Mouse (Mus musculus) adrenal gland (tissue): Measurements from ENCODE around the gene Magi1.

Experiments
- intact Hi-C: fragments of 180-260 bp; cut with DNase I; formaldehyde crosslinking; loops from one replicate; pipeline ENCODE4 v1.15.1; 2025

Gene Magi1

DNA sequence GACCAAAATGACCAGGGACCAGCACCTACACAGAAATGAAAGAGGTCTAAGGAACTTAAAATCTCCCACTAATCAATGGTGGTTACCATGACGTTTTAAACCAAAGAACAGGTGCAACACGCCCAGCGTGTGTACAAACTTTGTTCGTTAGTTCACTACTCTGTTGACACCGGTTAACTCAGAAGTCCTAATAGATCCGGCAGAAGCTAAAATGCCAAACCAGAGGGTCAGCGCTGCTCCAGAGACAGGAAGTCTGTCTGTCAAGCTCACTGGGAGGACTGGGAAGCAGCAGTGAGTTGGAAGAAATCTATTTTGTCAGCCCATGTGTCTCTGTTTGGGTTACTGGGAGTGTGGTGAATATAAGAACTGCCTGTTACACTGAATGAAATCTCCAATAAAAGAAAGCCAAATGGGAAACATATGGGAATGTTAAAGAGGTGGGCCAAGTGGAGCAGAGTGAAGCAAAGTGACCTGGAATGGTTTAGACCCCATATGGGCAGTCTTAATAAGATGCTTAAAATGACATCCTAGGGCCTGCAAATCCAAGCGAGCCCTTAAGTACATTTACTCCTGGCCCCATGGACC lies 161.1 kb downstream of the Magi1 start:
- intact Hi-C loops, result no loop called here

DNA sequence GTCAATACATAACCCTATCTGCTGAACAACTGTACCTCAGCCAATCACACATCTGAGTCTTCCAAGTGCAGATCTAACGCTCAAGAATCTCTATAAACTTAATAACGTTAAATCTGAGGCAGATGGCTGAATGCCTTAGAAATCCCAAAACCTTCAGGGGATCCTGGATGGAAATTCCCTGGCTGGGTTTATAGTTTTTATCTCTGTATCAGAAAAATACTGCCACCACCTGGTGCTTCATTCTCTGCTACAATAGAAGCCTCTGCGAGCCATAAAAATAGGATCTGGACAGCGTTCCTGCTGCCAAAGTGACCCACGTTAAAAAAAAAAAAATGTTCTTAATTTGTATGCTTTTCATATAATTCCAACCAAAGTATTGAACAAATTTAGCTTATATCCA lies 162.2 kb downstream of the Magi1 start:
- intact Hi-C loops, result no loop called here

DNA sequence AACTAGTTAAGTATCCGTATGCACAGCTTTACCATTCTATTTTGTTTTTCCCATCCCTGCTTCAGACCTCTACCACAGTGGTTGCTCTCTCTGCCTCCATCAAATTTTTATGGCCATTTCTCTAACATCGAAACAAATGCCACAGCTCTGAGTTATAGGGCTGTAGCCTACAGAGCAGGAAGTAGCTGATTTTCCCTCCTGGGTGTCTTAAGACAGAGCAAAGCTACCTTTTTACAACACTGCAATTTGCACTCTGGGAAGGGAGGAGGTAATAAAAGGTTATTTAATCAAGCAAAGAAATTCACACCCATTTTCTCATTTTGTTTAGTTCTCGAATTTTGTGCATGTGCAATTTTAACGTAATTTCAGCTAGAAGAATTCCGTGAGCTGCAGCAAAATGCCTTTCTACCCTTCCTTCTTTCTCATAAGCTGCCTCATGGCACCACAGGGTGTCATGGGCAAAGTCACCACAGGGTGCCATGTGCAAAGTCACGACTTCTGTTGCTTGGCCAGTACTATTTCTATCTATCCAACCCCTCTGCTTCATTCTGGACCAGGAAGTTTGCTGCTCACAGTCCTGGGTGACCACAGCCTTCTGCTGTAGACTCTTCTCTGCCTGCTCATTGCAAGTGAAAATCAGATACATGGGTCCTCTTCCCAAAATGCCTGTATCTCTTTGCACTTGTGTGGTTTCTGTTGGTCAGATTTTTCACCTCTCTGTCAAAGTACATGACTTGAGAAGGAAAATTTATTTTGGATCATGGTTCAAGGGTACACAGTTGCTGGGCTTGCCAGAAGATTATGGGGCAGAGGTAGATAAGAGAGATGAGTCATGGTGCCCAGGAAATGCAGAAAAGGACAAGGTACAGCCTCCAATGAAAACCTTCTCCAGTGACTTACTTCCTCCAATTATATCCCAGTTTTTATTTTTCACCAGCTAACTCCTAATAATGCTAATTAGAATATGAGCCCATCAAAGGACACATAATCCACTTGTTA lies 167.0 kb downstream of the Magi1 start:
- intact Hi-C loops, result no loop called here

DNA sequence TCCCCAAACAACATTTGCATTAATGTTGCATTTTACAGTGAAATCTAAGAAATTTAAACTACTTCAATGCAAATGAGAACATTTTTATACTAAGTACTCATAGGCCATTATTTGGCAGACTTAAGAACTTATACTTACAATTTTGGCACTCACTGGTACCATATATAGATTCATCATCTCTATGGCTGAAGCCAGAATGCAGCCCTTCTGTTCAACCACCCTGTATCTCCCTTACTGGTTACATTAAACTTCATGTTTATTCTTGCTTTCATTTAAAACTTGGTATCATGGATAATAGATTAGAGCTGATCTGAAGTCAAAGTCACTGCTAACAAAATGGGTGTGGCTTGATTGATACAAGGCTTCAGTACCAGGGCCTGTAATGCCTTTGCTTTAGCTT lies 171.9 kb downstream of the Magi1 start:
- intact Hi-C loops, result no loop called here

DNA sequence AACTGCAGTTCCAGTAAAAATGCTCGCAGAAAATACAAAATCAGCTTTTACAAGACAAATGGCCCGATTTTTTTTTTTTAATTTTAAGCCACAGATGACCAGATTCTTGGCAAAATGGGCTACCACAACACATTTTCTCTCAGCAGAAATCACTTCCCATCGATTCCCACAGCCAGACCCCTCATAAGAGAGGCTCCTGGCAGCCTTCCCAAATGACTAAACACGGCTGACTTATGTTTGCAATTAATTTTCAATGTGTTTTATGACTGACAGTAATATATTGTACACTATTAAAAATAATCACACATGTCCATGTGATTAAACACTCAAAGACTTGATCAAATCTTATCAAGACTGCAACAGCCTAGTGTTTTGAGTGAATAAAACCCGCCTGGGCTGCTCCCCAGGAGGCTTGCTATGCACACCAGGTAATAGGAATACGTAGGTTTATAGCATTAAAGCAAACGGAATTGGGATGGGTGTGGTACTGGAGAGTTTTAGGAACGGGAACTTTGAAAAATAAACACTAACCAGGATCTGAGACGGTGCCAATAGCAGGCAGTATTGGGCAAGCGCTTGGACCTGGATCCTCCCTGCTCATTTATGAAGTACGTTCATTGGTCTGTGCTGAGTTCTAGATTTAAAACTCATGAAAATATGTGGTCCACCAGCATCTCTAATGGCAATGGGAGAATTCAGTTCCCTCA lies 176.2 kb downstream of the Magi1 start:
- intact Hi-C loops, result no loop called here

DNA sequence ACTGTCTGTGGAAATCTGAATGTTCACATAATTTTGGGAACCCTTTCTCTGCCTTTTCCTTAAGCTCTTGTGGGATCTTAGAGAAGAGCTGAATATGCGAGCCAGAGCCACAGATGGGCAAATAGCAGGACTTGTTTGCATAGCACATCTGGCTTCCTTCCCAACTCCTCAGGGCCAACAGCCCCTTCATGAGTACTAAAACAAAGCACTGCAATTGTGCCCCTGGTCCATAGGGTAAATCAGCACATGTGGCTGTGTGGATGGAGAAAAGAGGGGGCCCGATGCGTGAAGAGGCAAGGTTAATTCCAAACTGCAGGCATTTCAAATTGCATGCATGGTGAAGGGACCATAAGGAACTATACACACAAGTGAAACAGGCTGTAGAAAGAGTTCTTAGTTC lies 180.1 kb downstream of the Magi1 start:
- intact Hi-C loops, result no loop called here

DNA sequence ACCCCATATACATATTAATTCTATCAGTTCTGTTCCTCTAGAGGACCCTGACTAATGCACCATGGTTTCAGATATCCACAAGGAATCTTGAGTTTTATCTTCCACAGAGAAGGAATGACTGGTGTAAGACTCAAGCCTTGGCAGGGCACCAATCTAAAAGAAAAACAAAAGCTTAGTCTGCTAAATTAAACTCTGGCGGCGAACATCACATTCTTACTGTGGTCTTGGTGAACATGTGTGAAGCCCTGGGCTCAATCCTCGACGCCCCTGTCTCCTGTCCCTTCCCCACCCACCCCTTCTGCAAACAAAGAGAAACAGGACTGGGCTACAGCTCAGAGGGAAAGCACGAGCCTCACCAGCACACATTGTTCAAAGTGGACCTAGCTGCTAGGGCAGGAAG lies 182.5 kb downstream of the Magi1 start:
- intact Hi-C loops, result no loop called here

DNA sequence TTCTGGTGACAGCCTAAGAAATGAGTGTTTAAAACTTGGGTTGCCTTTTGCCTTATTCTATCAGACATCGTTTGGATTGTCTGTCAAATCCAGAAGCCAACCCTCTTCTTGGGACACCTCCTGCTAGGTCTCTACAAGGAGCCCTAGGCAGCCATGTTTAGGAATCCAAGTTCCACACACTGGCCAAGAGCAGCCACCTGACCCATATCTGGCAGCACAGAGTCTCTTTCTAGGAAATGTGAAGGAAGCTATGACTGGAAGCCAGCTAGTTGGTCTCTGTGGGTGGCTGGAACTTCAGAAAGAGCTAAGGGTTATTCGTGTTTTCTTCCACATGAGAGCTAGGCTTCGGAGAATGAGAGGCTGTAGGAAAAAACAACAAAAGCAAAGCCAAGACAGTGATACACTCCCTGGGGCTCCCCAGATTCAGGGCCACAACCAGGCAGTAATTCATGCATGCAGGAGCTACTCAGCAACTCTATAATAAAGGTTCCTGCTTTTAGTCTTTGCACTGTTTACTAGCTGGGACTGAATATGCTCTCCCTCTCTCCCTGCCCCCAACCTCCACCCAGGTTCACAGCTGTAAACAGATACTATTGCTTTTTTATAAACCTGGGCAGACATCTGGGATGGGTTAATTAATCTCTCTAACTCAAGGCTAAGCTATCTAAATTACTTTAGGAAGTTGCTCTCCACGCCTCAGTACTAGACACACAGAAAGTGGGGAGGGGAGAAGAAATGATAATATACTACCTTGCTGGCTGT lies 188.6 kb downstream of the Magi1 start:
- intact Hi-C loops, result no loop called here

DNA sequence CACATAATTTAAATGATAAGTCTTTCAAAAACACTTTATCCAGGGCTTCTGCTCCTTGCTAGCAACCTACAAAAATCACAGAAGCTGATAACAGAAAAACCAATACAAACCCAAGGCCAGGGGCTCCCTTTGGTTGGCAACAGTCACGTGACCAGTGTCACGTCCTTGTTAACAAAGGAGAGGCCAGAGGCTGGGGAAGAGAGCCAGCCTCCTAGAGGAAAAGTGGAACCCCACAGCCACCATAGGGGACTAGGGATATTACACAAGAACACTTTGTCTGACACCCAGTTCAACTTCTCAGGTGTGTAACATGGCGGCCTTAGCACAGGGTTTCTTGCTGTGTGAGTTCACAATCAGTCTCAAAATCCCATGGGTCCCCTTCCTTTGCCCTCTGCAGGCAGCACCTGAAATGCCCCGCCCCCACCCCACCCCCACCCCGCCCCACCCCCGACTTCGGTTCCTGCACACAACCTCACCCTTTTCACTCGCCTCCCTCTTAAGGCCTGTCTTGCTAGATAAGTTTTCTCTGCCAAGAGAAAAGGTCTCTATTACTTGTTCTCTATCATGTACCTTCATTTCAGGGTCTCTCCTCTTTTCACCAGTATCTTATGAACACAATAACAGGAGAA lies 190.6 kb downstream of the Magi1 start:
- intact Hi-C loops, result no loop called here

DNA sequence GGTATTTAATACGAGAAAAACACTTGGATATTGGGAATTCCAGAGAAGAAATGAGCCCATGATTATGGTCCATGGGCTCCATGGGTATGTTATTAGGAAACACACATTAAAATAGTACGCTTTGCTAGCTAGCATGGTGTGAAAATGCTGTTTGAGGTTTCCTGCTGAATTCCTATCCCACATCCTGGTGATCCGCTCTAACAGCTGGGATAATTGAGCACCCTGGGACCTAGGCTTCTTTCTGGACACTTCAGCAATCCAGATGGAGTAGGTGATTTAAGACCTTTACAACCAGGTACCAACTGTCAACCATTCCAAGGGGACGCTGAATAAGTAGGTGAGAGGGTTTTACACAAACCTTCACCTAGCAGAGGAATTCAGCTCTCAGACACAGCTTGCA lies 191.2 kb downstream of the Magi1 start:
- intact Hi-C loops, result no loop called here

DNA sequence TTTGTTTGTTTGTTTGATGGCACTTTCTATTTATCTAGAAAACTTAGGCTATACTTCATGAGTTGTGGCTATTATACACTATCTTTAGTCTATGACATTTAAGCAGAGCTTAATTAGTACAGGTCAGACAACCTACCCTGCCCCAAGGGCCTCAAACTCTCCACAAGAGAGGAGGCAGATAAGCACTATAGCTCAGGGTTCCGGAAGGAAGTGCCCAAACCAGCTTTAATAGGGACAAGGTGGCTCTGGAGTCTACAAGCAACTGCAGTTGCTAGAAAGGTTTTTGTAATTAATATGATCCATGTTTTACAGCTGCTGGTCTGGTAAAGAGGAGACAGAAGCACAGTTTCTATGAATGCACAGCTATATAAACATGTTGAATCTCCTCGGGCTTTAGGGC lies 196.9 kb downstream of the Magi1 start:
- intact Hi-C loops, result loop anchor here (10.0 kb wide), 1 partner anchor 898 kb away; no protein-coding TSS in a partner anchor

DNA sequence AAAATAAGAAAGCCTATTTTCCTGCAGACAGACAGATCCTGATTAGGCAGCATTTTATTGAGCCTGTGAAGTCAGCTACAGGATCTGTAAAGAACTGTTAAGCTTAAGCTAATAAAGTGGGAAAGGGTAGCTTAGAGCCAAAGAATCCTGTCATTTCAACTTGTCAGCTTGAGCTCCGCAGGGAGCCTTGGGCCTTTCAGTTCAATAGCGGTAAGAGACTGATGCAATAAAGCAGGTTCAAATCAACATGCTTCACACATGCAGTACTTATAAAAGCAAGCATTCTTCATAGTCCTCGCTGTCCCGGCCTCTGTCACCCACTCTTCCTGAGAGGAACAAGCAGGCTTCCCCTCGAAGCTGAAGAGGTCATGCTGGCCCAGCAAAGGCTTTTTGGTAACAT lies 199.0 kb downstream of the Magi1 start:
- intact Hi-C loops, result loop anchor here (5.0 to 10.0 kb wide), 2 partner anchors 198 to 900 kb away; partner anchors contain the start of gene Magi1

DNA sequence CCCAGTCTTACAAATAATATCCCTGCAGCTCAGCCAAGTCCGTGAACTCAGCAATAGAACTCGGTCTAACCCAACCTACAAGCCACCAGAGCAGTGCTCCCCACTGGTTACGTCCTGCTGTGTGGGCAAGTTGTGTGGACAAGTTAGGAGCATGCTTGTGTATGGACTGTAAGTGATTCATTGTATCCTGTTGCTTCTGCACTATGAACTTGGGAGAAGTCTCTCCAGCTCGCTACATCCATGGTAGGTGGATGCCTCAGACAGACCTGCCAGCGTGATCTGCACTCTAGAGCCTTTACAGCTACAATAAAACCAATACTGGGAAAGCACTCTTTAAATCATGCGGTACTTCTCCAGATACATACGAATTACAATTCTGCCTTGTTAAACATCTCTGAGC lies 200.3 kb downstream of the Magi1 start:
- intact Hi-C loops, result loop anchor here (5.0 to 10.0 kb wide), 2 partner anchors 199 to 901 kb away; partner anchors contain the start of gene Magi1

DNA sequence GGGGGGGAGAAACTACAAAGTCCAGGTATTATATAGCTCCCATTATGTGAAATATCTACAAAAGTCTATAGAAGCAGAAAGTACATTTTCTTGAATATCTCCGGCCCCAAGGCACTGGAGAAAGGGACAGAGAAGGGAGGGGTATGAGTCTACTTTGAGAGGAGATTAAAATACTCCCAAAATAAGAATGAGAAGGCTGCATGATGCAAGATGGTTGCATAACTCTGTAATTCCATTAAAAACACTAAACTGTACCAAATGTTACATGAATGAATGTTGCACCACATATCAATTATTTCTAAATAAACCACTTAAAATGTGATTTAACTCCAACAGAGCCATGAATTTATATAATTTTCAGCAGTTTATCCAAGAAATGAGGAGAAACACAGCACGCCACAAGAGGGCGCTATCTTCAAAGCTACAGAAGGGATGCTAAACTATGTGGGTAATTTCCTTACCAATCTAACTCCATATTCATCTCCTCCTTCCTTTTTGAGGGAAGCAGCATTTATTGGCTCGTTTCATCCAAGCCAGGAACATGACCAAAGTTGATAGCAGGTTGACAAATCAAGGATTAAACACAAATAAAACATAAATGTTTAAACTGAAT lies 202.7 kb downstream of the Magi1 start:
- intact Hi-C loops, result loop anchor here (2.0 to 10.0 kb wide), 6 partner anchors 58 to 904 kb away; partner anchors contain the start of gene Magi1

DNA sequence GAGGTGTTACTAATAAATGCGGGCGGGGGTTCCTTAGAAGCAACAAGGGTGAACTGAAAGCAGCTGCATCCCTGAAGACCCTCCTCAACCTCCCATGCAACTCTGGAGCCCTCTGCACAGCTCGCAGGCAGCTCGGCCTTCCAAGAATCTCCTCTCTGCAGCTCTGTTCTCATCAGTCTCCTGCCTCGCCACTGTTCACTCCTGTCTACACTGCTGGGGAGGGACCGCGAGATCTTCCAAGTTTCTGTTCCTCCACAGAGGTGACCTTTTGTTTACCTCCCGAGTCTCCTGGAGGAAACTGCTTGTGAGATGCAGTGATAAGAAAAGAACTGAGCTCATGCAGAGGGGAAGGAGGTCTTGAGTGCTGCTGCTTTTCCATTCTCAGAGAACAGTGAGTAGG lies 204.8 kb downstream of the Magi1 start:
- intact Hi-C loops, result no loop called here

DNA sequence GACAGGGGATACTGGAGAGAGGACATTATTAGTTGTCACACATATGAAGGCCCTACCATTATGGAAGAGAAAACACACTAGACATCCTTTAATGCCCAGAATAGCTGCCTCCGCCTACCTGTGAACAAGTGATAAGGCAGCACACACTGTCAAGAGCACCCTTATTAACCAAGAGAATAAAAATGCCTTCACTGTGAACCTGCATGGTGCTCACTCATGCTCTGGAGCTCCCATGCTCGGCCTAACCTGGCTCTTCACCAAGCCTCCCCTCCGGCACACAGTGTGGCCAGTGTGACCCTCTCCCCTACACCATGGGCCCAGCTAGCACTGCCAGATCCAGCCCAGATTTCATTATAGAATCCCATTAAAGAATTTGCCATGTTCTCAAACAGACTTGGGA lies 206.7 kb downstream of the Magi1 start:
- intact Hi-C loops, result no loop called here

DNA sequence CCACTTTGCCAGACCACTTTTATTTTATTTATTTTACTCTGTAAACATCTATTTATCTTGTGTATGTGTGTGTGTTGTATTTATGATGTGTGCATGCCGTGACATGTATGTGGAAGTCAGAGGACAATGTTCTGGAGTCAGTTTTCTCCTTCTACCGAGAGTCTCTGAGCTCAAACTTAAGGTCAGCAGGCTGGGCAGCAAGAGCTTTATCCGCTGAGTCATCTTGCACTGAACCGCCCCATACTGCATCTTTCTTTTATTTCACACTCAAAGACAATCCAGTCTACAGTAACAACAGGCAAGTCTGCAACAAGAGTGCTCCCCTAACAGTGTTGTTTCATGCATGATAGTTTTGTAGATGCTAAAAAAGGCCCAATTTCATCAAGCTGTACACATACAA lies 207.7 kb downstream of the Magi1 start:
- intact Hi-C loops, result no loop called here

DNA sequence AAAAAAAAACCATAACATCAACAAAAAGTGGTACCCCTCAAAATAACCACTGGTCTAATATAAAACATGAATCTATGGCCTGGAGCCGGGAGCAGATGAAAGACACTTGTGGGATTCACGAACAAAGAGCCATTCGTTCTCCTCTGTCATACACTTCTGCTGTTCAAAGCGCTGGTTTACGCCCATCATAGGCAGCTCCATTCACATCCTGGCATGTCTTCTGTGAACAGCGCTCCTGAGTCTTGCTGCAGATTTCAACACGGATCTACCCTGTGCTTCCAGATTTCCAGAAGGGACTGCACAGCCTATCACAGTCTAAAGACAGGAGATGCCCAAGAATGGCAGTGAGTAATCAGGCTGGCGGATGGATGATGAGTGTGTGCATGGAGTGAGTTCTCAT lies 208.5 kb downstream of the Magi1 start:
- intact Hi-C loops, result no loop called here

DNA sequence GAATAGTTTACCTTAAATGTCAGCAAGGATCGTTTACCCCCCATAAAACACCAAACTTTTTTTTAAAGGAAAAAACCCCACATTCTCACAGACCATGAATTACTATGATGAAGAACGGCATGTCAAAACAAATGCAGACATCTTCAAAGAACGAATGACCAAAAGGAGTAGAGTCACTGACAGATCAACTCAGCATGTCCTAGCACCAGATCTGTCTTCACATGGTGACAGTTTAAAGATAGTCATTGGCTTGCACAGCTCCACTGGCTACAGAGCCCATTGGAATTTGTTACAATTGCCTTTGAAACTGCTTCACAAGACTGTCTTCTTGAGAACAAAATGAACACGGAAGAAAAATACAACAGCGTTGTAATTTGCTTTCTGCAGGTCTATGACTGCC lies 212.0 kb downstream of the Magi1 start:
- intact Hi-C loops, result no loop called here

DNA sequence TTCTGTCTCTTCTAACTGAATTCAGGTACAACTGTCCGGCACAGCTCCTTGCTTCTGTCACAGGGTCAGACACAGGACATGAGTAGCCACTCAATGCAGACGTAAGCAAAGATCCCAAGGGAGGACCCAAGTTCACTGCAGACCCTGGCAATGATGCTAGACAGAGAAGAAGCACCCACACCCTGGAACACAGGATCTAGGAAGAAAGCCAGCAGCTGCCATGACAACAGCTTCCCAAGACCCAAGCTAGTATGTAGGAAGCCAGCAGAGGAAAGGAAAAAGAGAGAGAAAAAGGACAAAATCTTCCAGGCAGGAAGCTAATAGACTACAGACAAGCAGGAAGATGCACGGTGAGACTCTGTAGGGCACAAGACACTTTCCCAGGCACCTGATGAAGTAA lies 213.0 kb downstream of the Magi1 start:
- intact Hi-C loops, result no loop called here
